In the genomic region with DNA sequence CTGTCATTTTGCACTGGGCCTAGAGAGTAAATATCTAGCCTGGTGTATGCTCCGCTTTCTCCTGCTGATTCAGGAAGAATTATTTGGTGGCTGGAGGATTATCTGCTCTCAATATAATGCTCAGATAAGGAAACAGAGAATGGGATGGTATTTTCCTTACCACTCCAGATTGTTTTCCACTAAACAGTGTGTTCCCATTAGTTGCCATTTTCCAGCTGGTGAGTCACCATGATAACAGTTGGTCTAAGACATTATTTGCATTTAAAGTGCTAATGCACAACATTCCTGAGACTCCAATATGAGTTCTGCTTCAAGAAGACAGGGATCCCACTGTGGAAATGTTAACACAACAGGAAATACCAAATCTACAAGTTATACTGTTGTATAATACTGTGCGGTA, we compare ENCODE assay signal across 16 mouse cellular contexts.
"Had no signal": no experiment of that assay in that cellular context is flagged by ENCODE, and none has a peak within 500 bp of the region (broad histone marks: within the 10 kb centered on the region; RNA-seq: fewer than 3 reads in every experiment).

No protein-coding gene starts in this region.

- ATAC-seq: hindbrain, postnatal 0 days; intestine, embryonic 15.5 days; intestine, postnatal 0 days; liver, postnatal 0 days had no signal

- DNase-seq: gastrocnemius, postnatal 14 days; gastrocnemius, postnatal 36 days; heart, adult 2 months; heart, postnatal 10 days; heart, postnatal 4 days; kidney, adult 18-20 months; kidney, adult 8-10 months; kidney, postnatal 10 days; kidney, postnatal 25 days; kidney, postnatal 4 days; liver; liver, embryonic 13.5 days; liver, postnatal 0 days had no signal
